Mouse (Mus musculus) C2C12 (cell line): ENCODE measurements at regions not wholly inside any gene's neighbourhood (a gene's known extent, or its start where the extent isn't known, plus 50 kb on each side); places are given as distances from the start of the nearest gene placed in this dataset.

Source experiments
- CEBPB ChIP-seq: IDR thresholded peaks from one replicate; pipeline ENCODE4 v1.6.1; 2011; ENCODE audit warnings: low read depth, mild to moderate bottlenecking, control low read depth, moderate library complexity
- CTCF ChIP-seq: IDR thresholded peaks from one replicate; pipeline ENCODE4 v1.5.1; 2011; ENCODE audit not compliant: control insufficient read depth, insufficient read depth, insufficient read length
- FOSL1 ChIP-seq: IDR thresholded peaks from one replicate; pipeline ENCODE4 v1.8.0; 2011; ENCODE audit warnings: mild to moderate bottlenecking, low read length; ENCODE audit not compliant: poor library complexity, insufficient read depth, severe bottlenecking
- MAX ChIP-seq: IDR thresholded peaks from one replicate; pipeline ENCODE4 v1.6.1; 2011; ENCODE audit warnings: mild to moderate bottlenecking, control low read depth
- USF1 ChIP-seq: IDR thresholded peaks from one replicate; pipeline ENCODE4 v1.6.1; 2011; ENCODE audit warnings: low read depth, mild to moderate bottlenecking, control low read depth, moderate library complexity

GRCm38 (mm10) chr4:4971800-4972319 is 178.7 kb upstream of the Impad1 start:
- no peak for TF ChIP-seq MAX
- TF ChIP-seq USF1, result no peak
- no peak for TF ChIP-seq CTCF
- no peak for TF ChIP-seq CEBPB
- TF ChIP-seq FOSL1, result no peak
